Comparison of ENCODE assay signal across 11 mouse cellular contexts in the genomic region with DNA sequence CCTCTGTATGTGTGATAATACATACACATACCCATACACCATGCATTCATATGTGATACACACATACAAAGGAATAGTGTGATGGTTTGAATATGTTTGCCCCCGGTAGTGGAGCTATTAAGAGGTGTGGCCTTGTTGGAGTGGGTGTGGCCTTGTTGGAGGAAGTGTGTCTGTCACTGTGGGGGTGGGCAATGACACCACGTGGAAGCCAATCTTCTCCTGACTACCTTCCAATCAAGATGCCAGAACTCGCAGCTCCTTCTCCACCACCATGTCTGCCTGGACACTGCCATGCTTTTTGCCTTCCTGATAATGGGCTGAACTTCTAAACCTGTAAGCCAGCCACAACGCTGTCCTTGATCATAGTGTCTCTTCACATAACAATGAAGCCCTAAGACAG.
"Had no signal": no experiment of that assay in that cellular context is flagged by ENCODE, and none has a peak within 500 bp of the region (broad histone marks: within the 10 kb centered on the region; RNA-seq: fewer than 3 reads in every experiment).

No protein-coding gene starts in this region.

- H3K9me3 ChIP-seq: liver, embryonic 13.5 days; liver, embryonic 15.5 days; midbrain, embryonic 12.5 days; neural tube, embryonic 13.5 days; neural tube, embryonic 15.5 days had no signal

- ATAC-seq: liver, postnatal 0 days; midbrain, embryonic 16.5 days had no signal

- H3K36me3 ChIP-seq: liver, embryonic 13.5 days; liver, embryonic 15.5 days; midbrain, embryonic 12.5 days; neural tube, embryonic 13.5 days; neural tube, embryonic 15.5 days had no signal

- H3K9ac ChIP-seq: liver, embryonic 13.5 days; liver, embryonic 15.5 days; liver, postnatal 0 days; midbrain, embryonic 12.5 days; neural tube, embryonic 13.5 days; neural tube, embryonic 15.5 days had no signal

- H3K4me2 ChIP-seq: liver, embryonic 13.5 days; liver, embryonic 15.5 days; midbrain, embryonic 12.5 days; neural tube, embryonic 13.5 days; neural tube, embryonic 15.5 days had no signal

- H3K27me3 ChIP-seq: liver, embryonic 13.5 days; liver, embryonic 15.5 days; neural tube, embryonic 13.5 days; neural tube, embryonic 15.5 days had no signal

- H3K27ac ChIP-seq: liver, embryonic 13.5 days; liver, embryonic 15.5 days; macrophage; midbrain, embryonic 12.5 days had no signal

- H3K4me3 ChIP-seq: liver, embryonic 13.5 days; liver, embryonic 15.5 days; midbrain, embryonic 12.5 days; neural tube, embryonic 13.5 days; neural tube, embryonic 15.5 days had no signal

- H3K4me1 ChIP-seq: liver, embryonic 13.5 days; liver, embryonic 15.5 days had no signal

- DNase-seq: liver, embryonic 13.5 days; thymus, adult 18-20 months; thymus, postnatal 14 days; thymus, postnatal 36 days had no signal
